Mouse (Mus musculus) kidney, adult 2 months (tissue): ENCODE measurements at regions not wholly inside any gene's neighbourhood (a gene's known extent, or its start where the extent isn't known, plus 50 kb on each side); places are given as distances from the start of the nearest gene placed in this dataset.

Source experiments
- DNase-seq: peaks from one replicate; pipeline ENCODE4 v3.0.0; 2021
- H3K27ac ChIP-seq: fragments of 200-500 bp; 2 replicates; pipeline ENCODE4 v1.5.1; 2012; ENCODE audit warnings: low read depth, low read length, control low read depth, inconsistent platforms; ENCODE audit not compliant: insufficient read depth
- H3K27me3 ChIP-seq: fragments of 200-500 bp; replicated peaks from 2 replicates; pipeline ENCODE4 v1.6.1; 2012; ENCODE audit warnings: mild to moderate bottlenecking, moderate library complexity, low read length, inconsistent platforms; ENCODE audit not compliant: control insufficient read depth, insufficient read depth
- H3K36me3 ChIP-seq: fragments of 200-500 bp; 2 replicates; pipeline ENCODE4 v1.6.1; 2012; ENCODE audit warnings: mild to moderate bottlenecking, moderate library complexity, low read length, inconsistent platforms; ENCODE audit not compliant: control insufficient read depth, insufficient read depth
- H3K4me1 ChIP-seq: fragments of 200-500 bp; 2 replicates; pipeline ENCODE4 v1.6.1; 2011; ENCODE audit warnings: low read length; ENCODE audit not compliant: control insufficient read depth, insufficient read depth
- H3K4me3 ChIP-seq: fragments of 200-500 bp; 2 replicates; pipeline ENCODE4 v1.5.1; 2011; ENCODE audit warnings: mild to moderate bottlenecking, low read depth, low read length, control low read depth; ENCODE audit not compliant: insufficient read depth
- CTCF ChIP-seq: fragments of 200-500 bp; conservative IDR thresholded peaks from 2 replicates; pipeline ENCODE4 v1.5.1; 2011; ENCODE audit warnings: low read depth, mild to moderate bottlenecking, control low read depth, low read length, moderate library complexity, mixed read lengths; ENCODE audit not compliant: insufficient read depth, insufficient read length
- POLR2A ChIP-seq: fragments of 200-500 bp; IDR thresholded peaks from one replicate; pipeline ENCODE4 v1.6.1; 2011; ENCODE audit warnings: low read depth, low read length, control low read depth
- WGBS: fragments of 180-500 bp; shearing (Covaris S2); methylation state at CpG from one replicate; pipeline ENCODE4 v1.1.7; 2018; 5-methylcytosine and 5-hydroxymethylcytosine counted together

DNA sequence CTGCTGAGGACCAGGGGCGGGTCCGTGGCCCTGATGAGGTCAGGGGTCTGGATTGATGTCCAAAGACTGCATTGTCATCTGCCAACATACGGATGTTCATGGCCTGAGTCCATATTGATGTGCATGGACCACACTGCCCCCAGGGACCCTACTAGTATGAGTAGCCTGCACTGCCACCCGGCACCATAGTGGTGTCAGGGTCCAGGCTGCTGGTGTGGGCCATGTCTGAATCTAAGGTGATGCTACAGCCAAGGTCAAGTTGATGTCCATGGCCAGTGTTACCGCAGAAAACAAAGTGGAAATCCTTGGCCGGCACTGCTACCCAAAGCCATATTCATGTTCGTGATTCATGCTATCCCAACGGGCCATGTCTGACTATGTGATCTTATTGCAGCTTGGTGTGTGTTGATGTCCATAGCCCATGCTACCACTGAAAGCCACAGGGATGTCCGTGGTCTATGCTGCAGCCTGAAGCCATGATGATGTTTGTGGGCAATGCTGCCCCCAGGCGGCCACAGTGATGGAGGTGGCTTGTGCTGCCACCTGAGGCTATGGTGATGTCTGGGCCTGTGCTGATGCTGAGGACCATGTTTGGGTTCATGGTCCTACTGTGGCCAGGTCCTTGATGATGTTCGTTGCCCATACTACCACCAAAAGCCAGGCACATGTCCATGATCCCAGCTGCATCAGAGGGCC is 130.5 kb downstream of the Iqub start:
- Histone ChIP-seq H3K27ac (no peak overlapping the region), H3K27me3 (no peaks in the 10 kb centered on the region), H3K36me3 (no peaks in the 10 kb centered on the region), H3K4me1 (no peaks in the 10 kb centered on the region), H3K4me3 (no peak overlapping the region)
- WGBS = 82% methylated on average over 11 of the region's 11 CpGs
- DNase-seq = peak; percentile 27
- TF ChIP-seq CTCF (peak; percentile 70), POLR2A (no peak)

DNA sequence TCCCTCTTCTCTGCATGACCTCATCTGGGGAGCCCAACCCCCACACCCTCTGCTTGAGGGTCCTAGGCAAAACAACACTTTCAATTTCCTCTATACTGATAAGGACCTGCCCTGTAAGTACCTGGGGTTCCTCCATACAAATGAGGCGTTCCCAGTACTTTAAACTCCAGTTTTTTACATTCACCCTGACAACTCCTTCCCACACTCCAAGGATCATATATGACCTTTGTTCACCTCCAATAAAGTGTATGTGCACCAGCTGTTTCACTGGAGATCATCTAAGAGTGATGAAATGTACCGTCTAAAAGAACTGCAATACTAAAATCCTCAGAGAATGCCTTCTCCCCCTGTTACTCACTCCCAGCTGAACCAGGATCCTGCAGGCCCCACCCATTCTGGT is 135.0 kb downstream of the Iqub start:
- 63% methylated on average over 2 of the region's 2 CpGs for WGBS
- TF ChIP-seq POLR2A (no peak), CTCF (no peak)
- Histone ChIP-seq H3K36me3 (no peaks in the 10 kb centered on the region), H3K27me3 (no peaks in the 10 kb centered on the region), H3K4me1 (no peaks in the 10 kb centered on the region), H3K4me3 (no peak overlapping the region), H3K27ac (no peak overlapping the region)
- DNase-seq = no peak

DNA sequence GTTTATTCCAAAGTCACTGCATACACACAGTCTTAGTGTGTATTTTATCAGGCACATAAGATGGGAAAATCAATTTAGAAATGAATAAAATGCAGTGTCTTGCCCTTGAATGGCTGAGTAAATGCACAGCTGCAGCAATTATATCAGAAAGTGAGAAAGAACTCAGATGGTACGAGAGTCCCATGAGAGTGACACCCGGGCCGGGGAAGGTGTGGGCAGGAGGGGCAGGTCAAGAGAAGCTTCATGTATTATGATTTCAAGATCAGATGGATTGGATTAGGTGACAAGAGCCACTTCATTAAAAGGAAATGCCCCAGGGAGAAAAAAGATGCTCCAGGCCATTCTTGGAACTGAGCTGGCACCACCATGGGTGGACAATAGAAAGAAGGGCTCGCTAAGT is 138.1 kb downstream of the Iqub start:
- WGBS = 87% methylated on average over 4 of the region's 4 CpGs
- no peaks in the 10 kb centered on the region for H3K4me1 ChIP-seq
- no peak for DNase-seq
- no peak for TF ChIP-seq POLR2A
- TF ChIP-seq CTCF = no peak
- H3K4me3 ChIP-seq = no peak overlapping the region
- no peaks in the 10 kb centered on the region for H3K36me3 ChIP-seq
- no peaks in the 10 kb centered on the region for H3K27me3 ChIP-seq
- no peak overlapping the region for H3K27ac ChIP-seq

DNA sequence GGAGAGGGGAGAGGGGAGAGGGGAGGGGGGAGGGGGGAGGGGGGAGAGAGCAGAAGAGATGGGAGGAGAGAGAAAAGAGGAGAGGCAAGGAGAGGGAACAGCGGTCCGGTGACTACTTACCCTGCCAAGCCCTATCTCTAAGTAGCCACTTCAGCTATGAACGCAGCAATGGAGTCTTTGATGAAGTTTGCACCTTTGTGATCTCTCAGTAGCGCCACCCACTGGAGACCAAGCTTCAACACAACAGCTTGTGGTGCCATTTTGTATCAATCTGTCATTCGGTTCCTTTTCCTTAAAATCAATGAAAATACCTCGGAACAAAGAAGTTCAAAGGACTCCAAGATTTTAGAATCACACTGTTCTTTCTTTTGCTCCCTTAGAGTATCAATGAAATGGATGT is 141.7 kb downstream of the Iqub start:
- WGBS = 90% methylated on average over 6 of the region's 6 CpGs
- no peak for DNase-seq

DNA sequence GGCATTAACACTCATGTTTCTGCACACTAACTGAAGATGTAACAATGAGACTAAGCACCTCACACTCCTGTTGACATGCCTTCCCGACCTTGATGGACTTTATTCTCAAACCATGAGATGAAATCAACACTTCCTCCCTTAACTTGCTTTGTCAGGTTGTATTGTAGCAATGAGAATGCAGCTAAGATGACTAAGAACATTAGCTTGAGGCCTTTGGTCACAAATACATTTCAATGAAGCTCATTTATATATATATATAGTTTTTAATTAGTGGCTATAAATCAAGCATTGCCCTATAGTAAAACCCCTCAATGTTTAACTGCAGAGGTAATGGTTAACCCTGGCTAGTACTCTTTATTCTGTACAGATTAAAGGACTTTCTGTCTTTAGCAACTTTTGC is 143.2 kb downstream of the Iqub start:
- Histone ChIP-seq H3K36me3 (no peaks in the 10 kb centered on the region), H3K4me3 (no peak overlapping the region), H3K4me1 (no peaks in the 10 kb centered on the region), H3K27me3 (no peaks in the 10 kb centered on the region), H3K27ac (no peak overlapping the region)
- WGBS = 24% methylated on average over 1 of the region's 1 CpGs
- TF ChIP-seq CTCF (no peak), POLR2A (no peak)
- peak; percentile 4 for DNase-seq

More for the DNA sequence above, 141.7 kb downstream of the Iqub start:
- TF ChIP-seq CTCF (no peak), POLR2A (no peak)
- Histone ChIP-seq H3K4me1 (no peaks in the 10 kb centered on the region), H3K27me3 (no peaks in the 10 kb centered on the region), H3K4me3 (no peak overlapping the region), H3K36me3 (no peaks in the 10 kb centered on the region), H3K27ac (no peak overlapping the region)

DNA sequence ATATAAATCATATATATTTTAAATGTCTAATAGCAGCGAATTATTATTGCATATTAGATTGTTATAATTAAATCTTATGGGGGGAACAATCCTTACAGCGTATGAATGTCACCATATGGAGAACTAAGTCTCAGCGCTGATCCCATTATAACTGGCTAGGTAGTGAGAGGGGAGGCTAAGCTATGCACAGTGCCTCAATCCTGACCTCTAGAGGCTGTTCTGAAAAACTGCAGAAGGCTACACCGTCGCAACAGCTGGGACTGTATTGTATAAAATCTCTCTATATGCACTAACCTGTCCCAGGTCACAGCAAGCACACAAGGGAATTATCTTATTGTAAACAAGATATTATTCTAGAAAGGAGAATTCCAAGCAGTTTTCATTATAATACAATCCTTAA is 164.0 kb downstream of the Iqub start:
- WGBS = 10% methylated on average over 5 of the region's 5 CpGs
- no peak overlapping the region for H3K27ac ChIP-seq
- no peak for TF ChIP-seq POLR2A
- peak; percentile 93 for TF ChIP-seq CTCF
- H3K27me3 ChIP-seq = no peaks in the 10 kb centered on the region
- no peaks in the 10 kb centered on the region for H3K36me3 ChIP-seq
- H3K4me1 ChIP-seq = peaks cover 2% of the 10 kb centered on the region
- H3K4me3 ChIP-seq = no peak overlapping the region
- peak; percentile 58 for DNase-seq

DNA sequence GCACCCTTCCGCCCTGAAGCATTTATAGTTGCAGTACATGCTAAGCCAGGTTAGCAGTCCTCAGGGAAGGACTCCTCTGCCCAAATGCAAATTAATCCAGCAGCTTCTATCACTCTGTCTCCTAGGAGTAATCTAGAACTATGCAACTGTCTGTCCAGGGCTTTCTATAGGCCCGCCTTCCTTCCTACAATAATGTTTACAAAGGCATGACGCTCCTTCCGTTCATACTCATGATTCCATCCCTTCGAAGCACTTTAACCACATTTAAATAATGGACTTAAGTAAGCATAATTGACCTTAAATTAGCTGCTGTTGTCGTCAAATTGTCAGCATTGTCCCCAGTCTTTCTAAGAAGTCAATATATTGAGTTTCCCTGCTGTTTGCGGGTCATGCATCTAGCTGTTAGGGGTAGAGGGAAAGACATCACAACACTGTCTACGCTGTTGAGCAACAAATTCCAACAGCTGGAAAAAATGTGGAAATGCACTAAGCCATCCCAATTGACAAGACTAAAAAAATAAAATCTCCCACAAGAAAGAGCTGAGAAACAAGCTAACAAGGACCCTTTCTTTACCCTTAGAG is 166.3 kb downstream of the Iqub start:
- no peak for DNase-seq
- Histone ChIP-seq H3K27me3 (no peaks in the 10 kb centered on the region), H3K27ac (peak overlapping the region; percentile 58), H3K4me3 (no peak overlapping the region), H3K36me3 (no peaks in the 10 kb centered on the region), H3K4me1 (peaks cover 2% of the 10 kb centered on the region)
- WGBS = 43% methylated on average over 8 of the region's 8 CpGs
- TF ChIP-seq POLR2A (no peak), CTCF (no peak)
